Mouse (Mus musculus): ENCODE measurements around the gene Fam187b.

GRCm38 (mm10) chr7:30924071-30924470 is 49.5 kb upstream of the Fam187b start:
- TF ChIP-seq CTCF (IDR thresholded peaks at IDR 0.05; ENCODE audit: control insufficient read depth, insufficient read depth, insufficient replicate concordance, low read depth, low read length) (no peak), POLR2A (IDR thresholded peaks at IDR 0.05; ENCODE audit: control insufficient read depth, low read depth, low read length) (no peak)

Measured in testis, adult 2 months (tissue).